Mouse (Mus musculus) cortical plate, adult 2 months (tissue): ENCODE data around the gene Tmem82.

Source experiments
- CTCF ChIP-seq: fragments of 200-500 bp; IDR thresholded peaks from 2 replicates; pipeline ENCODE4 v1.5.1; 2011; ENCODE audit warnings: mild to moderate bottlenecking, control low read depth, low read length; ENCODE audit not compliant: insufficient read depth; ENCODE audit errors: extremely low read depth
- POLR2A ChIP-seq: fragments of 200-500 bp; IDR thresholded peaks from 2 replicates; pipeline ENCODE4 v1.6.1; 2011; ENCODE audit warnings: mild to moderate bottlenecking, low read length, control low read depth; ENCODE audit not compliant: insufficient read depth; ENCODE audit errors: extremely low read depth

- TF ChIP-seq CTCF (no peak), POLR2A (no peak)
These were observed 21.6 kb downstream of the Tmem82 start for GRCm38 (mm10) chr4:141596700-141597328.
